Mouse (Mus musculus) layer of hippocampus, postnatal 25 days (tissue): ENCODE measurements at regions not wholly inside any gene's neighbourhood (a gene's known extent, or its start where the extent isn't known, plus 50 kb on each side); places are given as distances from the start of the nearest gene placed in this dataset.

Source experiments
- DNase-seq, 2 experiments: peaks; one replicate each; pipeline ENCODE4 v3.0.0; 2022; ENCODE audit warnings: mixed read lengths in 2 of 2, low spot score in 1 of 2; ENCODE audit errors: extremely low spot score in 1 of 2

DNA sequence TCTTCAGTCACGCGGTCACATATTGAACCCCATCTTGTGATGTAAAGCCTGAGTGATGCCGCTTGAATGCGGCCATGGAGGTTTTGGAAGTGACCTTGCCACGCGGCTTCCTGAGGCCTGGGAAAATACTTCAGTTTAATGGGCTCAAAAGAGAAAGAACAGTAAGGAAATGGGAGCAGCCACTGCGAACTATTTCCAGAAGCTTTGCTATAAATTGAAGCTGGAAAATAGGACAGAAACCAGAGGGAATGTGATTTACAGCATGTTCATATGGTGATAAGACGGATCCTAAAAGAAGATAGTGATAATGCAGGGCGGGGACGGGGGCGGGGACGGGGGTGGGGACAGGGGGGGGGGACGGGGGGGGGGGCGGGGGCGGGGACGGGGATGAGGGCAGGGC is 52.7 kb upstream of the Trpc4 start:
- DNase-seq, result no peak

DNA sequence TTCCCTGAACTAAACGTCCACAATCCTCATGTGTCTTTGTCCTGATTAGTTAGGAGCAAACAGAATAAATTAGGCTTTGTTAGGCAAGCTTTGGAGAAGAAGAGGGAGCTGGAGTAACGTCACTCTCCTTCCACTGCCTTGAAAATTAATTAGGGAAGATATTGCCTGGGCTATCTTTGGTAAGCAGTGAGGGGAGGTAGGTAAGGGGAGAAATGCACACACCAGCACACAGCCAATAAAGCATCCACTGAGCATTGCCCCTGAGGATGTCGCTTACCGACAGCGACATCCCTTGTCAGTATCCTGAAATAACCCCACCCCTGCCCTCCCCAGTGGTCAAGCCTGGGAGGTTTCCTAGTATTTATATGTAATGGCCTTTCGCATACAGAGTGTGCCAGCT is 72.2 kb upstream of the Trpc4 start:
- no peak for DNase-seq

DNA sequence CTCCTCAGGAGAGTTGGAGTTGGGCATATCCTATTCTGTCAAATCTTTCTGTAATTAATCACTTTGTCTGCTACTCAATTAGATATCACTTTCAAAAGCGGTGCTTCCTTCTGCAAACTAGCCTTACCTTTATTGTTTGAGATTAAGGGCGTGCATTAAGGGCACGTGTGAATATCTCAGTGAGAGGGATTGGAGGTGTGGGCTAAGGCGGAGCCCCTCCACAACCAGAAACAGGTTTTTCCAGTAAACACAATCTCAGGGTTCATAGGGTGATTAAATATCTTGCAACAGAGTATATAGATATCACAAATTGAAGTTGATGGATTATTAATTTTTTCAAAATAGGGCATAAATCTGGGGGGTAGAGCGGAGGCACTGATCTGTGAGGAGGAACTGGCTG is 79.4 kb upstream of the Trpc4 start:
- no peak for DNase-seq

DNA sequence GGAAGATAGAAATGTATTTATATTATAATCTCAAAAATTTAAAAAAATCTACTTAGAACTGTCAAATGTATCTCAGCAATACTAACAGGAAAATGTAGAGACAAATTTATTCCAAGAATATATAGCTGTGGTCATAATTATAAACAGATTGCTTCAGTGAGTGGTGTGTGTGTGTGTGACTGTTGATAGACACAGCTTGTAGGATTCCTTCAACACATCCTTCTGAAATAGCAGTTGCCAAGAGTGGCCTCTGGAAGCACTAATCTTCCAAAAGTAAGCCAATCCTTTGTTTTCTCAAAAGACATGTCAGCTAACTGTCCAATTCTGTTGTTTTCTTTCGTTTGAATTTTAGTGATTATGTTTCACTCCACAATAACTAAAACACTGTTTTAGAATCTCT is 95.2 kb upstream of the Trpc4 start:
- no peak for DNase-seq

DNA sequence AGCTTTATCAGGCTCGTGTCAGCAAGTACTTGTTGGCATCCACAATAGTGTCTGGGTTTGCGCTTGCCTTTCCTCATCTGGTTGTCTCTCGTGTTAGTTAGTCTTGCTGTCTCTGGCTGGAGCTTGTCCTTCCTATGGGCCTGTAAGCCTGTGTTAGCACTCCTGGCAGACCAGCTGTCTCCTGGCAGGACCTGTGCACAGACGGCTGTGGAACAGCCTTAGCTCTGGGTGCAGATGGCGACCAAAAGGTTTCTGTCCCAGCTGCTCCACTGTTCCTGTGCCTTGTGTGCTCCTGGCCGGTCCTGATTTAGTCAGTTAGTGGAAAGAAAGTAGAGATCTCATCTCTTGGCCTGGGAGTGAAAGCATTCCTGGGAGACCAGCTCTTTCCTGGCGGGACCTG is 101.5 kb upstream of the Trpc4 start:
- DNase-seq, result no peak

DNA sequence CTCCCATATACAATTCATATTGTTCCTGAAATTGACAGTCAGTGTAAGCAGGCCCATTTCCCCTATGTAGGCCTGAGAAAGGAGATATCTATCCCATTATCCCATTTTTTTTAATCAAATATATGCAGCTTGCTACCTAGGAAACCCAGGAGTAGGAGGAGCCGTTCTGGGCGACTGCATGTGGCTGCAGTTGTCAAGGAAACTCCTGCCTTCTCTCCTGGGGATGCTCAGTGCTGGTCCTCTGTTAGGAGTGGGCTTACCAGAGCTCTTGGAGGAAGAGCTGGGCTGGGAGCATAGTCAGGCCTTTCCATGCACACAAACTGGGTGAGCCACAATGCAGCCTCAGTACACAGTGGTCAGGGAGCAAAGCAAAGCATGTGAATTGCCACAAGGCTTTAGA is 106.5 kb upstream of the Trpc4 start:
- DNase-seq, result no peak

DNA sequence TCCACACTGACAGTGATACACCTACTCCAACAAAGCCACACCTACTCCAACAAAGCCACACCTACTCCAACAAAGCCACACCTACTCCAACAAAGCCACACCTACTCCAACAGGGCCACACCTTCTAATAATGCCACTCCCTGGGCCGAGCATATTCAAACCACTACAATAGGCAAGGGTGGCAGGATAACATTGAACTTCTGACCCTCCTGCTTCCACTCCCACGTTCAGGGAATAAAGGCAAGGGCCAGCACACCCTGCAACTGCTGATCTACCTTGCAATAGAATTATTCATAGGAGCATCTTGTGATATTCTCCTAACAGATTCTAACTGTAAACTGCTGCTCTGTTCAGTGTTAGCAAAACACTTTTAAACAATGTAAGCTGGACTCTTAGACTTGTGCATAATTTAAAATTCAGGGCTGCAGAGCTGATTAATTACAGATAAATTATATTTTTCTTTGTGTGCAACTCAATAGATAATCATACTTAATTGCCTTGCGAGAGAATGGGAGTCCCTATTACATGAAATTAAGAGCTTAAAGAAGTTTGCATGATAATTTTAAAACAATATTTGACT is 107.7 kb upstream of the Trpc4 start:
- DNase-seq, result no peak

DNA sequence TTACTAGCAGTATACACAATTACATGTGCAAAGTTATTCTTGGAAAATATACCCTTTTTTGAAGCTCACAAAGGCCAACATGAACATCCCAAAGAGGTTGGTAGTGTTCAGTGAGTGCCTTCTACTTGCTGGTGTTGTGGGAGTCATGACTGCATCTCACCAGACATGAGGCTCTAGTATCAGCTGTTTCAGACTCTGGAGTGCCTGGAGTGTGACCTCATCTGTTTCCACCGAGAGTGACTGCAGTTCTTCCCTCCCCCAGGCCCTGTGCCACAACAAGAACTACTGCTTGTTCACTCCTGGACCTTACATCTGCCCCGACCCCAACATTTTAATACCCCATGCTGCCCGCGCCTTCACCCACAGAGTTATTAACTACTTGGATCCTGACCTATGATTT is 128.5 kb upstream of the Trpc4 start:
- DNase-seq, result no peak

DNA sequence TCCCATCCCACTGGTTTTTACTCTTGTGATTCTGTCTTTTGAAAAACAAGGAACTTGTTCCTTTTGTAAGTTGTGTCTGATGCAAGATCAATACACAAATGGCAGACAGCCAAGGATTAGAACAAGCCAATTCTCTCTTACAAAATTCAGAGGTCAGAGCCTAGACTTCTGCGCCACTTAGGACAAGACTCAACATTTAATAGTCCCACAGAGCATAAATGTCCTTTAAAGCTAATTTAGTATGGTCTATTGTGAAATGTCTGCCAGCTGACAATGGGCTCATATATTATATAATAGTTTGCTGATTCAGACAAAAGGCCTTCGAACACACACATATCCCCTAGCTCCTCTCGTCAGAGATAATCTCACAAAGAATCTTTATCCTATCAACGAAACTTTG is 135.6 kb upstream of the Trpc4 start:
- no peak for DNase-seq

DNA sequence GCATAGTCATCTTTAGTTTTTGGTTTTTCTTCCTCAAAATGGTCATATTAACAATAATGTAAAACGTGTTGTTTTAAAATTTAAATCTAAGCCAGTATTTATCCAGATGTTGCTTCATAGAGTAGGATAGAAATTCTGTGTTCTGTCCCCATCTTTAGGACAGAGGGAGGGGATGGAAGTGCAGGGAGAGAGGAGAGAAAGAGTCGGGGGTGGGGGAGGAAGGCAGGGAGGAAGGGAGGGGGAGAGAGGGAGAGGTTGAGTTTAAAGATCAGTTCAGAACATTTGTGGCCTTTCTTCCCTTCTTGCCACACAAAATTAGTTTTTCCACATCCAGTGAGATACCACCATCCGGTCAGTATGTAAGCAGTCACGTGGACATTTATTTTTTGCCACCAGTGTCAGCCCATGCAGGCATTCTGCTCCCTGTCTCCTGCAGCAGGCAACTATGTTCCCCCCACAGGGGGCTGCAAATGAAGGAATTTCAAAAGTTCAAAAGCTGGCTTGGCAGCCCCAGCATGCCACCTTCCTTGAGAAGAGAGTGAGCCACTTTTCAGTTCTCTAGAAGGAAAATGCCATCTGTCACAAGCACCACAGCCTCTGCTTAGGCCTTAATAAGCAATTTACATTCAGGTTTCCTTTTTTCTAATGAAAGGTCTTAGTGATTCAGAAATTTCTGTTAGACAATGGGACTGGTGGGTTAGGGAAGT is 137.7 kb upstream of the Trpc4 start:
- DNase-seq, result no peak

DNA sequence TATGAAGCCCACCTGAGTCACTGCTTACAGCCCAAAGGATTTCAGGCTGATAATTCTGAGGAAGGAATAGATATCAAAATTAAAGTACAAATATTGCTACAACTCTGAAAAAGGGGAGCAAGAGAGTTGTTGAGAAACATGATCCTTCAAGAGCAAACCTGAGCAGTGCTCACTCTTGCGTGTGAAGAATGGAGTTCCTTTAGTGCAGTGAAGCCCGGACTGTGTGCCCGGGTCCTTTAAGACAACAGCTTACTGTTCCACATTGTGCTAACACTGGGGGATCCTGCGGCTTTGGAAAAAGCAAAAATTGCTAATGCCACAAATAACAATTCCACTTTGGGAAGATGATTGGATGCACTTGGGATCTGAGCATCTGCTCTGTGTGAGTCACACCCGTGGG is 139.0 kb upstream of the Trpc4 start:
- no peak for DNase-seq

DNA sequence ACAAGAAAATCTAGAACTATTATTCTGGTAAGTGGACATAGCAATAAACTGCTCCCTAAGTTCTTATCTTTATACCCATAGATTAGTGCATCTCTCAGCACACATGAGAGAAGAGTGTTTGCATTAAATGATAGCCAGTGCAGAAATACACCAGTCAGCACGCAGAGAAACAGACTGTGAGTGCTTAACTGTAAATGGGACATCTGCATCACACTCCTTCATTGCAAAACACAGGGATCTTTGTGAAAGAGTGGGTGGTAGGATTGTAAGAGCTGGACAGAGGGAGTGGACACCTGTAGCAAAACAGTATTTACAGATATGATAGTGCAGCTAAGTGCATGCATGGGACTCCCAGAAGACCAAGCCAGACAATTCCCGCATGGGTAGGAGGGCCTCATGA is 144.8 kb upstream of the Trpc4 start:
- no peak for DNase-seq

DNA sequence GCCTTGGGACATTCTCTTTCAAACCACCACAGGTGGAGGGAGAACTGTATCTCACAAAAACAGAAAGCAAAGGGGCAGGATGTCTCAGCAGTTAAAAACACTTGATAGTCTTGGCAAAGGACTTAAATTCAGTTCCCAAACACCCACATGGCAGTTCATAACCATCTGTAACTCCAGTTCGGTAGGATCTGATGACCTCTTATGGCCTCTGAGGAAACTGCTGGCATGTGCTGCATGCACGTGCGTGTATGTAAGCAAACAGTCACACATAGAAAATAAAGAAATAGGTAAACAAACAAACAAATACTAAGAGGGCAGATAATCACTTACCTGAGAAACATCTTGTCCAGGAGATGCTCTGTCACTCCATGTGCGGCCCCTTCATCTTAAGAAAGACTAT is 129.4 kb upstream of the Ufm1 start:
- no peak for DNase-seq

DNA sequence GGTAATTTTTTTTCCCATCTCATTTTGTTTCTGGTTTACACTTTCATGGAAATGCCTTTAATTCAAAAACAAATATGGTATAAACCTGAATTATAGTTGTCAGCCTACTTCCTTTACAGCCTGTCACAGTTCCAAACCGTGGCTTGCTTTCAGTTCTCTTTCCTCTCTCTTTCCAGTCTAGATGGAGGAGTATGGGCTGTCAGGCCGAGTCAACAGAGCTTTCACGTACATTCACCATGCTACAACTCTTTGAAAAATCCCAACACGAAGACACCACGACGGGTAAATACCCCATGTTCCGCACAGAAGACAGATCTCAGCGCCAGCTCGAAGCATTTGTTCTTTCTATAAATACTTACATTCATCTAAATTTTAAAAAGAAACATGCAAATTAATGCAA is 125.2 kb upstream of the Ufm1 start:
- DNase-seq, result no peak

DNA sequence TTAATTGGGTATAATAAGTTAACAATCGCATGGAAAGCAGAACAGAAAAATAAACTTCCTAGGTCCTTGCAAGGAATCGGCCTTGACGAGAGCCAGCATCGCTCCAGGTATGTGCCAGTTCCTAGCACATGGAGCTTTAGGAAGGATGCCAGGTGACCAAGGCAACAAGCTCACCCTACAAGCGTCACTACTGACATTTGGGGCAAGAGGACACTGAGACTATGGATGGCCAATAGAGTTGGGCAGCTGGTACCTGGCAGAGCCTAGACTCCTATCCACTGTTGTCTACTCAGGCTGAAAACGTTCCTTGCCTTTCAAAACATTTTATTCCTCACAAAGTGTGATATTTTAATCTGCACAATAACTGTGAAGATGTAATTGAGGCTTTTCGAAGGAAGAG is 124.6 kb upstream of the Ufm1 start:
- peak; percentile 20 to 29 for DNase-seq

DNA sequence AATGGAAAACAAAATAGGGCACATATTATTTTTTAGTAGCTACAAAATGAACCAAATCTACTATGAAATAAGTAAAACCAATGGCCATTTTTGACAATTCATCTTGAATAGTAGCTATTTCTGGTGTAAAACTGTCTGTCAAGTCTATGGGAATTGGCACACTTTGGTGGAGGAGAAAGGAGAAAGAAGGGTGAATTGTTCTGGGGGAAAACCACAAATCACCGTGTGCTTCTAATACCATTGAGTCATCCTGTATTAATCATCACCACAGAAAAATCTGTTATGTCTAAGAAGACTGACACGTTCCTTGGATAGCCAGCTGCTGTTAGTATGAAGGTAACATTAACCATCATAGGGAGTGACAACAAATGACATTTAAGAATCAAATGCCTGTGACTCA is 123.7 kb upstream of the Ufm1 start:
- no peak for DNase-seq

DNA sequence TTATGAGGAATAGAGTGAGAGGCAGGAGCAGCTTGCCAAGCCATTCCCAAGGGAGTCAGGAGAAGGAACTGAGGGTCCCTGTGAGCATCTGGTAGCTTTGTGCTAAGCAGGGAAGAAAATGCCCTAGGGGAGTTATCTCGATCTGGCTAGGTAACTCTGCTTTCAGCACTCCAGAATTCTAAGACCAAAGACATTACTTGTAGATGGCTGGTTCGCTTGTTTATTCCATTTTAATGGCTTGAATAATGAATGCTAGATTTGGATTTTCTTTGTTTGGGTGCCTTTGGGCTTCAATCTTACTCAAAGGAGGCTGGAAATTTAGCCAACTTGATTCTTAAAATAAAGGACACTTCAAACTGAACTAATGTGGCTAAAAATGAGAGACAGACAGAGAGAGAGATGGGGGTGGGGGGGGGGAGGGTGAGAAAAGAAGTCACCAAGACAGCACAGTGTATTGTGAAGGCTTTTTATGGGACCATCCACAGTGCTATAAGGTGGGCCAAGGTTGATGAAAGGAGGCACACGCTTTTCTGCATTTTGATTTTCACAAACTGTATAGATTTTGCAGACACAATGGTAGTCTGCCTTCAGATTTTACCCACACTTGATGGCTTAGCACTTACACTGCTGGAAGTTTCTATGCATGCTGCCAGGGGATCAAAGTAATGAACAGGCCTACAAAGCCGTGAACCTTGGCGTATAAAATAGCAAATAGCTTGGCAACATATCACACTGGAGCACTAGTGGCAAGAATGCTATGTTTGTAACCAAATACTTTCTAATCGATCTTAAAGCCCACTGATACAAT is 121.3 kb upstream of the Ufm1 start:
- DNase-seq, result no peak

DNA sequence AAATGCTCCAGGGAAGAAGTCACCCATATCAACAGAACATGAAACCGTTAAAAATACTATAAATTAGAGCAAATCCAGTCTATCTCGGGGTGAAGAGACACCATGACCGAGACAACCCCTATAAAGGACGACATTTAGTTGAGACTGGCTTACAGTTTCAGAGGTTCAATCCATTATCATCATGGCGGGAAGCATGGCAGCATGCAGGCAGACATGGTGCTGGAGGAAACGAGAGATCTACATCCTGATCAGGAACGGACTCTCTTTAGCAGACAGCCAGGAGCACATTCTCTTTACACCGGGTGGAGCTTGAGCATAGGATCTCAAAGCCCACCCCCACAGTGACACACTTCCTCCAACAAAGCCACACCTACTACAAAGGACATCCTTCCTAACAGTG is 118.7 kb upstream of the Ufm1 start:
- DNase-seq, result no peak

DNA sequence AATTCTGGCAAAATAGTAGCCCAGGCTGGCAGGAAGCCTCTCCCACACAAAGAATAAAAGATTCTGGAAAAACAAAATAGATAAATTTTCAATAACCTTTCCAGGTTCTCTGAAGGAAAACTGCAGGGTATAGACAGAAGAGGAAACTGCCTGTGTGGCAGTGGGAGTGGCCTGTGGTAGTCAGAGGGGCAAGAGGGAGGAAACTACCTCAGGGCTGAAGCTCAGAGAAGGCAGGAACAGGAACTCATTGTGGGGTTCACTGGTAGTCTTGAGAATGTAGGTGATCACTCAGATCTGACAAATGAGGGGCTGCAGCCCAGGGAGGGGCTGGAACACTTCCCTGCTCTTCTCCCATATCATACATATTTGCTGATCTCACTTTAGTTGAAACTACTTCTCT is 118.0 kb upstream of the Ufm1 start:
- no peak for DNase-seq

DNA sequence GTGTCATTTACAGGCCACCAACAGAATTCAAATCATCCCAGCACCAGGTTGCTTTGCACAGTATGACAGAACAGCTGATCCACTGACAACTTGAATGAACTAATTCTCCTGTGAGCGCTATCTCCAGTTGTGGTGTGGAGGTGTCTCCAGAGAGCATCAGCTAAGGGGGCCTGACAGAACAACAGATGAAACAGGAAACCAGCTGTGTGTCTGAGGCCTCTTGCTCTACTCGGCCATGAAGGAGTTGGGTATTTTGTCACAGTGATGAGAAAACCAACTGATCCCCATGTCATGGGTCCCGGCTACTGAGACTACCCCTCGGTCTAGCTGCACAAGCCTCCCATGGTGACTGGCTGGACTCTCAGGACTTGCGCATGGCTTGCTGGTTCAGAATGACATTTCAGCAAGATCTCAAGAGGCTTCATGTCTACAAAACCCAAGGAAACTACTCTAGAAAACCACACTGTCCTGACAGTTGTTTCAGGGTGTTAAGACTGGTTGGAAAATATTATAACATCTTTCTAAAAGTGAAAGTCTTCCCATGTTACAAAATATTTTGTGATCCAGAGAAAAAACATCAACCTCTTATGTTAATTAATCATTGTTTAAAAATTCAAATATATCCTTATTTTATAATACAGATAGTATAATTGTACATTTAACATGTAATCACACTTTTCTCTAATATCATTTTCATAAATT is 113.9 kb upstream of the Ufm1 start:
- no peak for DNase-seq

DNA sequence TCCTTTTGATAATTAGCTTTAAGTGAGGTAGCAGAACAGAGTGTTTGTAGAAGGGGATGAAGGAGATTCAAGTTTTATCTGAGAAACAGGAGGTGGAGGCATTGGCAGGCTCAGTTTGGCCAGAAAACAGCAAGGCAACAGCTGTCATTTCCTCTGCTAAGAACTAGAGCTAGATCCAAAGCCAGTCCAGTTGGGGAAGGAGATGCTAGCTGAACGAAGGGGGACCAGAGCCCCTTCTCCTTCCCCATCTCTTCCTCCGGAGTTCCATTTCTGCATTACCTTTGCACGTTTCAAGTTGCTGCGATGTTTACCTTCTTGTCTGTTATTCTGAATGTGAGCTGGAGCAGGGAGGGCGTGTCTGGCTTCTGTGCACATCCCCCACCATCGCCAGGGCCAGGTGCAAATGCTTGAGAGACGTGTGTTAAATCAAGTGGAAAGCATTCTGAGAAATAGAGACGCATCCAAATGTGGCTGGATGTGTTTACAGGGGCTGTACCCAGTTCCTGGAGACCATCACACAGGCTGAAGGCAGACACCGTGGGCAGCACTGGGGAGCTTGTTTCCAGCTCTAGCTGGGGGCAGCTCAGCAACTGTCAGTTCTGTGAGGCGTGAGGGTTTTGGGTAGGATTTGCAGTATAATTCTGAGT is 111.4 kb upstream of the Ufm1 start:
- DNase-seq, result no peak
